Mouse (Mus musculus) neural tube, postnatal 0 days (tissue): ENCODE data around the gene Rps29. TPM values are rescaled to one million over a fixed set of nuclear protein-coding genes. Genes with fewer than 3 reads are reported as not detected.

Source experiments
- microRNA-seq: library from miRNA; unstranded; fragments of <30 nt; microRNA quantifications from one replicate; pipeline ENCODE4, GENCODE M21; 2016
- polyA plus RNA-seq: library from polyadenylated mRNA; unstranded; fragments of >200 nt; fragmentation: Nextera tagmentation; extraction: Ambion mirVana; gene quantifications from 2 replicates; pipeline ENCODE4 v1.2.1, GENCODE M21; 2015

The Rps29 gene
- polyA plus RNA-seq = 1,295 and 1,457 TPM in 2 replicates

GRCm38 (mm10) chr12:69158765-69159577 is at the start of gene Rps29:
Gene Rps29, minus strand, starts transcription at chr12:69159186.

DNA sequence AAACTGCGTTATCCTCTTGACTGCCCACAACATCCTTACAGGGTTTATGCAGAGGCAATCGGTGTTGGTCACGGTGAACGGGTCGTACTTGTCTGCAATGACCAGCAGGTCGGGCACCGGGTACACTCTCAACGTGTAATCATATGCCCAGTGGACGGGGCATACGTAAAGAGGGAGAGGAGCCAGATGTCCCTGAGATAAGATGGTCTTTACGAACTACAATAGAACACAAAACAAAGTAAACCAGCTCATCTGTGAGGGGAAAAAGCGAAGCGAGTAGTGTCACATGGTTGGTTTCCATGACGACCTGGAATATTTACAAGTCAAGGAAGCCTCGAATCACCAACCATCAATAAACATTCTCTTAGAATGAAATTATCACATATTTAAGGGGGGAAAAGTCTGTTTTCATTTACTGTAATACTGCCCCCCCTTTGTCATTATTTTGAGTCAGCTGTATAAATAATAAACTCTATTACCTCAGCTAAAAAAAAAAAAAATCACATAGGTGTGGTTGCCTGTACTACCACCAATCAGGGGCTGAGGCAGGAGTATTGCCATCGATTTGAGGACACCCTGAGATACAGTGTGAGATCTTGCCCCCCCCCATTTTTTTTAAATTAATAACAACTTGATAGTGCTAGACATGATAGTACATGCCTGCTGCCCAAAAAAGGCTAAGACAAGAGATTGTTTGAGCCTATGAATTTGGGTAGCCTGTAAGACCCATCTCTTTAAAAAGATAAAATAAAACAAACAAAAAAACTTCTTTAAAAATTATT is 45.3 kb upstream of the Rps29 start, which contains the start of gene Gm49384:
Gm49384 (minus strand) TSS at position 216 of the 782 bp plus-strand sequence.

GRCm38 (mm10) chr12:69198164-69198535 is 39.2 kb upstream of the Rps29 start, which contains the start of gene Dnaaf2:
Gene Dnaaf2, minus strand, starts transcription at chr12:69198429.

GRCm38 (mm10) chr12:69196444-69197377 is 37.7 kb upstream of the Rps29 start, which contains the start of gene Gm49383:
Gene Gm49383, minus strand, starts transcription at chr12:69197104.

DNA sequence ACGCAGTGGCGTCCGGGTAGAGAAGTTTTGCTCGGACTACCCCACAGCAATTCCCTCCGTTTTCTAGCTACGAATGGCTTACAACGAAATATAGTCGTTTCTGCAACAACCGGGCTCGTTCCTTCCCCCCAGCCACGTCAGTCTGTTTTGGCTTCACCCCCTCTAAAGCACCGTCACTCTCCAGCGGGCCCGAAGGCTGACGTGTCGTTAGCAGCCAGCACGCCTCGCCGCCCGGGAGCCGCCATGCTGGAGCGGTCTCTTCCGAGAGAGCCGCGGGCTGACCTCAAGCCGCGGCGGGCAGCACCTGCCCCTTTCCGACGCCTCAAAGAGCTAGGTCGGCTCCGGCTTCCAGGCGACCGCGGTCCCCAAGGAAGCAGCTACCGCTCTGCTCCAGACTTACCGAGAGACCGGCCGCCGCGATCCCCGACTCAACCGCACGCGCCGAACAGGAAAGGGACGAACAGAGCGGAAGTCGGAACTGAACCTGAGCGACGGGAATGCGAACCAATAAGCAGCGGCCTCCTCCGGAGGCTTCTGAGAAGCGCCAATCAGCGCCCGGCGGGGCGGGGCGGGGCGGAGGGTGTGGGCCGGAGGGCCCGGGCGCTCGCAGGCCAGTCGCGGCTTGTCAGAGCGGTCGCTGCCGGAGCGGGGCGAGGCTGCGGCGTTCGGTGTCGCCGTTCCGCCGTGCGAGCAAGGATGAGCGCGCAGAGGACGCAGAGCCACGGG is 24.8 kb upstream of the Rps29 start, which contains the start of the genes Rpl36al and Mgat2:
Rpl36al (minus strand) TSS at position 501 of the 726 bp plus-strand sequence.
Mgat2 (plus strand) TSS at position 575 of the 726 bp plus-strand sequence.

DNA sequence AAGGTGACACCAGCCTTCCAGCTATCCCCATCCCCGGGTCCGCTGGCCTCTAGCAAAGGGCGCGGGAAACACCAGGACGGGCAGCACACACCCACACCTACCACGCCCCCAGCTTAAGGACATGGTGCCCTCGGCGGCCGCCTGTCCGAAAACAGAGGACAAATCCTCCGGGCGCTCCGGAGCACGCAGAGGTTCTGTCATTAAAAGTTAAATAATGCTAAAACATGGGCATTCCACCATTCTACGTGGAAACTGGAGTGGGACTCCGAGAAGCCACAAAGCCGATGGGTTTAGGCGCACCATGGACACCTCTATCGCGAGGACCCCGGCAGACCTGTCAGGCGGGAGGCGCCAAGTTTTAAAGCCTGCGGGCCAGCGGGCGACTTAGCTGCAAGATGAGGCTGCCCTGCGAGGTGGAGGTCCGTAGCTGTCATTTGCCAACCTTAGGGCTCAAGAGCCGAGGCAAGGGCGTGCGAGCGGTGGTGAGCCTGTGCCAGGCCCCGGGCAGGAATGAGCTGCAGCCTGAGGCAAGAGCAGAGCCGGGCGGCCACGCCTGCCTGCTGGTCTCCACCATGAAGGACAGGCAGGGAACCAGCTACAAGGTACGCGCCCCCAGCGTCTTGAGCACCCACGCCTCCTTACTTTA is 9.6 kb upstream of the Rps29 start, which contains the start of gene Lrr1:
Lrr1 (plus strand) TSS at position 354 of the 646 bp plus-strand sequence.

Small RNA genes lying within 50 kb of the gene (microRNA-seq; reads per million reads assigned to microRNA genes)
- not detected for gene Gm47287
- gene Gm47295 = 0.87 reads per million

Other genes with a start within 250 kb of the Rps29 start
- 2.1 and 2.6 TPM in 2 replicates for gene Lrr1, start 9.6 kb upstream of the Rps29 start, polyA plus RNA-seq
- 407 and 479 TPM in 2 replicates for gene Rpl36al, start 24.9 kb upstream of the Rps29 start, polyA plus RNA-seq
- 42.0 and 51.9 TPM in 2 replicates for gene Mgat2, start 25.0 kb upstream of the Rps29 start, polyA plus RNA-seq
- 9.5 and 9.6 TPM in 2 replicates for gene Gm49383, start 37.9 kb upstream of the Rps29 start, polyA plus RNA-seq
- 6.1 and 7.6 TPM in 2 replicates for gene Dnaaf2, start 39.2 kb upstream of the Rps29 start, polyA plus RNA-seq
- gene Gm49384, start 45.1 kb upstream of the Rps29 start, polyA plus RNA-seq = 6.5 and 6.9 TPM in 2 replicates
- 3.2 and 3.7 TPM in 2 replicates for gene Pole2, start 69.0 kb upstream of the Rps29 start, polyA plus RNA-seq
- 19.9 and 31.8 TPM in 2 replicates for gene Klhdc1, start 82.0 kb upstream of the Rps29 start, polyA plus RNA-seq
- 222 and 243 TPM in 2 replicates for gene Klhdc2, start 137.5 kb upstream of the Rps29 start, polyA plus RNA-seq
- 77.9 and 80.5 TPM in 2 replicates for gene Nemf, start 198.0 kb upstream of the Rps29 start, polyA plus RNA-seq
- gene Arf6, start 213.0 kb upstream of the Rps29 start, polyA plus RNA-seq = 35.8 and 48.0 TPM in 2 replicates
- 0.83 and 1.4 TPM in 2 replicates for gene Gm9887, start 213.3 kb upstream of the Rps29 start, polyA plus RNA-seq